Mouse (Mus musculus): ENCODE data around the gene Rbfox1. TPM values are rescaled to one million over a fixed set of nuclear protein-coding genes. Genes with fewer than 3 reads are reported as not detected.

Gene Rbfox1
- polyA plus RNA-seq, 1 experiment from 2014 or later, result 4.3 TPM

DNA sequence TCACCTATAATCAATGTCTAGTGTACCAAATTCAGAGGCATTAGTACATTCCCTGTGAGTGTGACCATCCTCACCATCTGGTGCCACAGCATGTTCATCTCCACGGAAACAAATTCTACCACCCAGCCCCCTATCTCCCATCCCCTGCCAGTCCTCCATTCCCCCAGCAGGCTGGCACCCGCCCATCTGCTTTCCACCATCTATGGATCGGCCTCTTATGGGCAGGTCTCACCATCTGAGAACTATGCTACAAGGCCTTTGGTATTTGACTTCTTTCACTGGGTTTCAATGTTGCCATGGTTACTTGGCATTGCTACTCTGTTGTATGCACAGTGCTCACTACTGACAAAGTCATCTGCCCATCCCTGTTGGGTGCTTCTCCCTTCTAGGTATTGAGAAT, 1340.8 kb downstream of the Rbfox1 start:
- no peaks in the 10 kb centered on the region for H3K27me3 ChIP-seq
- no peaks in the 10 kb centered on the region for H3K4me1 ChIP-seq
- no peak for ATAC-seq (ENCODE audit: insufficient number of reproducible peaks, low FRiP score, low TSS enrichment, low read depth)
- H3K9me3 ChIP-seq (replicated peaks), result no peaks in the 10 kb centered on the region
- 90% methylated on average over 3 of the region's 3 CpGs for WGBS
- H3K4me2 ChIP-seq (replicated peaks), result no peak overlapping the region
- H3K36me3 ChIP-seq, result no peaks in the 10 kb centered on the region
- H3K27ac ChIP-seq (replicated peaks), result no peak overlapping the region
- H3K4me3 ChIP-seq (replicated peaks), result no peak overlapping the region
- H3K9ac ChIP-seq, result no peak overlapping the region

DNA sequence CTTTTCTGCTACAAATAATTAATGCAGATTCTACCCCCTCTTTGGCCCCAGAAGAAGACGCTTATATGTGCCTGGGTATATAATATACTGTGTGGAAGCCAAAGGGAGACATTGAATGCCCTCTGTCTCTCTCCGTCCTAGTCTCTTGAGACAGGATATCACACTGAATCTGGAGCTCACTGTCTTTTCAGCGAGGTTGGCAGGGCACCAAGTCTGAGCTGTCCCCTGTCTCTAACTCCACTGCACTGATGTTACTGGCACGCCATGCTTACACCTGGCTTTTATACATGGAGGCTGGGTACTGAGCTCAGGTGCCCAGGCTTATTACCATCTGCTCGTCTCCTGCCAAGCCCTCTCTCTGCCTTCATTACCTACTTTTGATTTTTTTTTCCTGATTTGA, 1343.1 kb downstream of the Rbfox1 start:
- WGBS, result 74% methylated on average over 5 of the region's 5 CpGs
- Histone ChIP-seq H3K4me3 (replicated peaks) (no peak overlapping the region), H3K27me3 (no peaks in the 10 kb centered on the region), H3K27ac (replicated peaks) (no peak overlapping the region), H3K36me3 (no peaks in the 10 kb centered on the region), H3K4me1 (no peaks in the 10 kb centered on the region), H3K9me3 (replicated peaks) (no peaks in the 10 kb centered on the region), H3K9ac (no peak overlapping the region), H3K4me2 (replicated peaks) (no peak overlapping the region)
- no peak for ATAC-seq (ENCODE audit: insufficient number of reproducible peaks, low FRiP score, low TSS enrichment, low read depth)

DNA sequence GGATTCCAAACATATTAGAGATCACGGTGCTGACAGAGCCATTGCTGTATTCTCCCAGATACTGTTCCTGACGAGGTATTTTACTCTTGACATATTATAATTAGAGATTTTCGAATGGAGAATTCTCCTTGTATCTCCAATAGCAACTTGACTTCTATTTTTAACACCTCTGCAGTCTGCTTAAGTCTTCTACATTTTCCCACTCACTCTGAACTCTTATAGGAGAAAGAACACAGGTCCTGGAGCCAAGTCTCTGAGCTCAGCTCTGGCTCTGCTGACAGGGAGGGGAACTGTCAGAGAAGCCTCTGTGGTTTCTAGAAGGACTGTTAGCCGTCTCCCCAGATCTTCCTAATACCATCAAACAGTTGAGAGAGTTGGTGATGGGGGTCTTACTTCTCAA, 1344.1 kb downstream of the Rbfox1 start:
- no peak overlapping the region for H3K4me3 ChIP-seq (replicated peaks)
- no peaks in the 10 kb centered on the region for H3K36me3 ChIP-seq
- H3K27me3 ChIP-seq, result no peaks in the 10 kb centered on the region
- ATAC-seq (ENCODE audit: insufficient number of reproducible peaks, low FRiP score, low TSS enrichment, low read depth), result no peak
- H3K4me1 ChIP-seq, result no peaks in the 10 kb centered on the region
- H3K9ac ChIP-seq, result no peak overlapping the region
- H3K4me2 ChIP-seq (replicated peaks), result no peak overlapping the region
- no peaks in the 10 kb centered on the region for H3K9me3 ChIP-seq (replicated peaks)
- H3K27ac ChIP-seq (replicated peaks), result no peak overlapping the region
- WGBS, result 40% methylated on average over 4 of the region's 4 CpGs

GRCm38 (mm10) chr16:7241627-7242026, 1356.5 kb downstream of the Rbfox1 start:
- no peak for ATAC-seq (ENCODE audit: insufficient number of reproducible peaks, low FRiP score, low TSS enrichment, low read depth)
- H3K9me3 ChIP-seq (replicated peaks), result no peaks in the 10 kb centered on the region
- no peak overlapping the region for H3K9ac ChIP-seq
- no peaks in the 10 kb centered on the region for H3K4me1 ChIP-seq
- WGBS, result 74% methylated on average over 3 of the region's 3 CpGs
- no peaks in the 10 kb centered on the region for H3K27me3 ChIP-seq
- H3K4me2 ChIP-seq (replicated peaks), result no peak overlapping the region
- no peak overlapping the region for H3K27ac ChIP-seq (replicated peaks)
- no peak overlapping the region for H3K4me3 ChIP-seq (replicated peaks)
- no peaks in the 10 kb centered on the region for H3K36me3 ChIP-seq

- H3K27ac ChIP-seq (replicated peaks), result no peak overlapping the region
- WGBS, result 84% methylated on average over 3 of the region's 3 CpGs
- no peaks in the 10 kb centered on the region for H3K4me1 ChIP-seq
- H3K9me3 ChIP-seq (replicated peaks), result no peaks in the 10 kb centered on the region
- H3K36me3 ChIP-seq, result no peaks in the 10 kb centered on the region
- no peak overlapping the region for H3K4me3 ChIP-seq (replicated peaks)
- no peak overlapping the region for H3K9ac ChIP-seq
- no peaks in the 10 kb centered on the region for H3K27me3 ChIP-seq
- H3K4me2 ChIP-seq (replicated peaks), result no peak overlapping the region
- ATAC-seq (ENCODE audit: insufficient number of reproducible peaks, low FRiP score, low TSS enrichment, low read depth), result no peak
These were observed 1357.3 kb downstream of the Rbfox1 start for GRCm38 (mm10) chr16:7242501-7242900.

- Histone ChIP-seq H3K9ac (no peak overlapping the region), H3K27me3 (no peaks in the 10 kb centered on the region), H3K27ac (replicated peaks) (no peak overlapping the region), H3K4me1 (no peaks in the 10 kb centered on the region), H3K4me3 (replicated peaks) (no peak overlapping the region), H3K36me3 (no peaks in the 10 kb centered on the region), H3K4me2 (replicated peaks) (no peak overlapping the region), H3K9me3 (replicated peaks) (no peaks in the 10 kb centered on the region)
- 66% methylated on average over 1 of the region's 1 CpGs for WGBS
- no peak for ATAC-seq (ENCODE audit: insufficient number of reproducible peaks, low FRiP score, low TSS enrichment, low read depth)
These were observed 1359.2 kb downstream of the Rbfox1 start for GRCm38 (mm10) chr16:7244382-7244781.

DNA sequence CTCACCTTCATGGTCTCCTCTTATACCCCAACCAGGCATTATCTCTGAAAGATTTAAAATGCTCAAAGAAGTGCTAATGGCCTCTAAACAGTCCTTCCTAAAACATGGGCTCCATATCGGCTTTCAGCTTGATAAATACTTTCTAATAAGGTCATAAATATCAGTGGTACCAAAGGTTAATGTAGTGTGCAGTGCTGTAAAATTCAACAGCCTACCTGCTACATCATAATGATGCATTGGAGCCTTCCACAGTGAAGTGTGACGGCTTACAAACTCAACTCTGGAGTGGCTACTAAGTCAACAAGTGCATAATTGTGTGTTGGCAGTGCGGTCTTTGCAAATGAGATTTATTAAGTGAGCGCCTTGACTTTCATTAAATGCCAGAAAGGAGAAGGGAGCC, 1366.5 kb downstream of the Rbfox1 start:
- Histone ChIP-seq H3K4me1 (no peaks in the 10 kb centered on the region), H3K4me2 (replicated peaks) (no peak overlapping the region), H3K27me3 (no peaks in the 10 kb centered on the region), H3K4me3 (replicated peaks) (no peak overlapping the region), H3K27ac (replicated peaks) (no peak overlapping the region), H3K9ac (no peak overlapping the region), H3K9me3 (replicated peaks) (no peaks in the 10 kb centered on the region), H3K36me3 (no peaks in the 10 kb centered on the region)
- ATAC-seq (ENCODE audit: insufficient number of reproducible peaks, low FRiP score, low TSS enrichment, low read depth), result no peak
- 78% methylated on average over 4 of the region's 4 CpGs for WGBS

- H3K27ac ChIP-seq (replicated peaks), result no peak overlapping the region
- H3K36me3 ChIP-seq, result no peaks in the 10 kb centered on the region
- 91% methylated on average over 4 of the region's 4 CpGs for WGBS
These were observed 1372.2 kb downstream of the Rbfox1 start for GRCm38 (mm10) chr16:7257366-7257765.

GRCm38 (mm10) chr16:7263261-7263660, 1378.1 kb downstream of the Rbfox1 start:
- Histone ChIP-seq H3K9ac (no peak overlapping the region), H3K4me3 (replicated peaks) (no peak overlapping the region), H3K36me3 (no peaks in the 10 kb centered on the region), H3K4me2 (replicated peaks) (no peak overlapping the region), H3K9me3 (replicated peaks) (no peaks in the 10 kb centered on the region), H3K27me3 (no peaks in the 10 kb centered on the region), H3K4me1 (no peaks in the 10 kb centered on the region), H3K27ac (replicated peaks) (no peak overlapping the region)
- 82% methylated on average over 1 of the region's 1 CpGs for WGBS
- no peak for ATAC-seq (ENCODE audit: insufficient number of reproducible peaks, low FRiP score, low TSS enrichment, low read depth)

More at GRCm38 (mm10) chr16:7257366-7257765, 1372.2 kb downstream of the Rbfox1 start:
- no peak overlapping the region for H3K9ac ChIP-seq
- no peak overlapping the region for H3K4me2 ChIP-seq (replicated peaks)
- H3K4me1 ChIP-seq, result no peaks in the 10 kb centered on the region
- ATAC-seq (ENCODE audit: insufficient number of reproducible peaks, low FRiP score, low TSS enrichment, low read depth), result no peak
- no peaks in the 10 kb centered on the region for H3K9me3 ChIP-seq (replicated peaks)
- H3K4me3 ChIP-seq (replicated peaks), result no peak overlapping the region
- H3K27me3 ChIP-seq, result no peaks in the 10 kb centered on the region

- Histone ChIP-seq H3K27ac (replicated peaks) (no peak overlapping the region), H3K36me3 (no peaks in the 10 kb centered on the region), H3K27me3 (no peaks in the 10 kb centered on the region), H3K4me2 (replicated peaks) (no peak overlapping the region), H3K9me3 (replicated peaks) (no peaks in the 10 kb centered on the region), H3K4me1 (no peaks in the 10 kb centered on the region), H3K4me3 (replicated peaks) (no peak overlapping the region), H3K9ac (no peak overlapping the region)
- no peak for ATAC-seq (ENCODE audit: insufficient number of reproducible peaks, low FRiP score, low TSS enrichment, low read depth)
These were observed 1380.6 kb downstream of the Rbfox1 start for GRCm38 (mm10) chr16:7265715-7266114.

GRCm38 (mm10) chr16:7275501-7275900, 1390.3 kb downstream of the Rbfox1 start:
- H3K27ac ChIP-seq (replicated peaks), result no peak overlapping the region
- H3K4me2 ChIP-seq (replicated peaks), result no peak overlapping the region
- no peaks in the 10 kb centered on the region for H3K27me3 ChIP-seq
- H3K9ac ChIP-seq, result no peak overlapping the region
- H3K36me3 ChIP-seq, result no peaks in the 10 kb centered on the region
- 92% methylated on average over 5 of the region's 5 CpGs for WGBS
- no peaks in the 10 kb centered on the region for H3K9me3 ChIP-seq (replicated peaks)
- H3K4me3 ChIP-seq (replicated peaks), result no peak overlapping the region
- ATAC-seq (ENCODE audit: insufficient number of reproducible peaks, low FRiP score, low TSS enrichment, low read depth), result no peak
- H3K4me1 ChIP-seq, result 0 out of 2 replicates have a peak, but pooled peaks cover 8% of the 10 kb centered on the region

DNA sequence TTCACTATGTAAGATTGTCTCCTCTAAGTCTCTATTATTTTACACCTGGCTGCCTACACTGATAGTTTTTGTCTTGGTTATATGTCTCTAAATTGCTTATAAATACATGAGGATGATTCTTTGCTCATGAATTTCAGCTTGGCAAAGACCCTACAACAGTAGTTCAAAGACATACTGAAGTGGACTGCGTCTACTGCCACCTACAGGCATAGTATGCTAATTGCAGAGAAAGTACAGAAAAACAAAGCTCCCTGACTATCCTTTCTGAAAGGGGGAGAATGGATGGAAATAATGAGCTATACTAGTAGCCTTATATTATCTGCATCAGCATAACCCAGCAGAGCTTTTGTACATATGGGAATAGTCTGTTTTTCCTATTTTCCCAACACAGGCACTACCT, 1390.7 kb downstream of the Rbfox1 start:
- Histone ChIP-seq H3K9ac (no peak overlapping the region), H3K4me3 (replicated peaks) (no peak overlapping the region), H3K27me3 (no peaks in the 10 kb centered on the region), H3K36me3 (no peaks in the 10 kb centered on the region), H3K4me2 (replicated peaks) (no peak overlapping the region), H3K27ac (replicated peaks) (no peak overlapping the region), H3K9me3 (replicated peaks) (no peaks in the 10 kb centered on the region), H3K4me1 (0 out of 2 replicates have a peak, but pooled peaks cover 8% of the 10 kb centered on the region)
- WGBS, result 52% methylated on average over 1 of the region's 1 CpGs
- no peak for ATAC-seq (ENCODE audit: insufficient number of reproducible peaks, low FRiP score, low TSS enrichment, low read depth)
